Mouse (Mus musculus): Measurements from ENCODE around the gene Ndufs2. TPM values are rescaled to one million over a fixed set of nuclear protein-coding genes. Genes with fewer than 3 reads are reported as not detected.
"Not testable (repeated sequence)": the region's sequence is repeated elsewhere in the genome, so short reads cannot be mapped to it uniquely, and the experiment has no call there.

Ndufs2 gene
- polyA plus RNA-seq, 2 experiments from 2014 or later: 108 to 141 TPM

- ATAC-seq: no peak
These were observed 571 bp upstream of the Ndufs2 start for GRCm38 (mm10) chr1:171251594-171252324.

- ATAC-seq: no peak
These were observed 1.1 kb downstream of the Ndufs2 start, which contains the start of gene Adamts4 for GRCm38 (mm10) chr1:171249913-171250600. Gene Adamts4 (plus strand): TSS chr1:171250421.

- ATAC-seq: no peak
These were observed 2.6 kb downstream of the Ndufs2 start for GRCm38 (mm10) chr1:171248386-171249226.

- ATAC-seq: no peak
These were observed 3.3 kb downstream of the Ndufs2 start for GRCm38 (mm10) chr1:171247916-171248315.

GRCm38 (mm10) chr1:171247453-171247841 lies 3.7 kb downstream of the Ndufs2 start:
- no peak for ATAC-seq

- ATAC-seq: peak; percentile 98
These were observed 4.3 kb downstream of the Ndufs2 start for GRCm38 (mm10) chr1:171246709-171247452.

- ATAC-seq: no peak
These were observed 5.8 kb downstream of the Ndufs2 start for GRCm38 (mm10) chr1:171245353-171245752.

GRCm38 (mm10) chr1:171241952-171242351 lies 9.2 kb downstream of the Ndufs2 start:
- ATAC-seq: not testable (repeated sequence)

- no peak for ATAC-seq
These were observed 10.3 kb downstream of the Ndufs2 start for GRCm38 (mm10) chr1:171240911-171241310.

GRCm38 (mm10) chr1:171239992-171240744 lies 11.0 kb downstream of the Ndufs2 start:
- no peak for ATAC-seq

- ATAC-seq: no peak
These were observed 12.7 kb downstream of the Ndufs2 start for GRCm38 (mm10) chr1:171238463-171238862.

GRCm38 (mm10) chr1:171237438-171237837 lies 13.8 kb downstream of the Ndufs2 start:
- ATAC-seq: no peak

GRCm38 (mm10) chr1:171235791-171236190 lies 15.4 kb downstream of the Ndufs2 start:
- no peak for ATAC-seq

GRCm38 (mm10) chr1:171234538-171234937 lies 16.6 kb downstream of the Ndufs2 start:
- no peak for ATAC-seq

- no peak for ATAC-seq
These were observed 17.1 kb downstream of the Ndufs2 start, which contains the start of gene Fcer1g for GRCm38 (mm10) chr1:171234126-171234525. Gene Fcer1g (minus strand): TSS chr1:171234365.

GRCm38 (mm10) chr1:171232800-171233730 lies 18.1 kb downstream of the Ndufs2 start:
- no peak for ATAC-seq

- no peak for ATAC-seq
These were observed 18.8 kb downstream of the Ndufs2 start for GRCm38 (mm10) chr1:171232348-171232747.

- ATAC-seq: no peak
These were observed 19.3 kb downstream of the Ndufs2 start for GRCm38 (mm10) chr1:171231844-171232243.

- ATAC-seq: no peak
These were observed 21.0 kb downstream of the Ndufs2 start for GRCm38 (mm10) chr1:171230215-171230614.

- no peak for ATAC-seq
These were observed 21.4 kb downstream of the Ndufs2 start for GRCm38 (mm10) chr1:171229750-171230149.

Data from activated CD4-positive, CD25-positive, alpha-beta regulatory T cell, adult 4 months (primary cell).